Mouse (Mus musculus): Measurements from ENCODE around the gene Rab8a. TPM values are rescaled to one million over a fixed set of nuclear protein-coding genes. Genes with fewer than 3 reads are reported as not detected.

Gene Rab8a
- polyA plus RNA-seq, 1 experiment from 2014 or later = 101 TPM

- no peak overlapping the region for H3K4me3 ChIP-seq (ENCODE audit: low read length)
- peaks cover 5% of the 10 kb centered on the region for H3K36me3 ChIP-seq (ENCODE audit: control insufficient read depth, insufficient read depth)
- H3K4me1 ChIP-seq (ENCODE audit: control insufficient read depth, insufficient read depth, low read length) = peaks cover 22% of the 10 kb centered on the region
- no peak overlapping the region for H3K9ac ChIP-seq (ENCODE audit: low read length)
- no peak overlapping the region for H3K4me2 ChIP-seq (ENCODE audit: low read depth, low read length)
- WGBS = 83% methylated on average over 2 of the region's 2 CpGs
- no peaks in the 10 kb centered on the region for H3K27me3 ChIP-seq (ENCODE audit: control insufficient read depth, insufficient read depth, low read length)
- H3K27ac ChIP-seq (ENCODE audit: low read length) = no peak overlapping the region
- no peak for ATAC-seq (replicated peaks; ENCODE audit: extremely low read depth, insufficient read depth, low FRiP score)
- no peaks in the 10 kb centered on the region for H3K9me3 ChIP-seq (replicated peaks; ENCODE audit: control insufficient read depth, low read length)
Measured at GRCm38 (mm10) chr8:72158096-72158495, 2.9 kb upstream of the Rab8a start.

GRCm38 (mm10) chr8:72158726-72159125, 2.3 kb upstream of the Rab8a start:
- no peak overlapping the region for H3K4me3 ChIP-seq (ENCODE audit: low read length)
- H3K4me2 ChIP-seq (ENCODE audit: low read depth, low read length) = no peak overlapping the region
- ATAC-seq (replicated peaks; ENCODE audit: extremely low read depth, insufficient read depth, low FRiP score) = no peak
- WGBS = 74% methylated on average over 3 of the region's 3 CpGs
- 0 out of 2 replicates have a peak, but pooled peaks cover 2% of the 10 kb centered on the region for H3K36me3 ChIP-seq (ENCODE audit: control insufficient read depth, insufficient read depth)
- H3K9me3 ChIP-seq (replicated peaks; ENCODE audit: control insufficient read depth, low read length) = no peaks in the 10 kb centered on the region
- no peak overlapping the region for H3K27ac ChIP-seq (ENCODE audit: low read length)
- no peaks in the 10 kb centered on the region for H3K27me3 ChIP-seq (ENCODE audit: control insufficient read depth, insufficient read depth, low read length)
- peaks cover 22% of the 10 kb centered on the region for H3K4me1 ChIP-seq (ENCODE audit: control insufficient read depth, insufficient read depth, low read length)
- H3K9ac ChIP-seq (ENCODE audit: low read length) = no peak overlapping the region

GRCm38 (mm10) chr8:72160007-72160406, 993 bp upstream of the Rab8a start:
- H3K27me3 ChIP-seq (ENCODE audit: control insufficient read depth, insufficient read depth, low read length) = no peaks in the 10 kb centered on the region
- WGBS = 61% methylated on average over 3 of the region's 3 CpGs

GRCm38 (mm10) chr8:72162821-72163220, 1.8 kb downstream of the Rab8a start:
- H3K4me1 ChIP-seq (ENCODE audit: control insufficient read depth, insufficient read depth, low read length) = peaks cover 22% of the 10 kb centered on the region
- no peak overlapping the region; the same call in 1 of the 2 replicates for H3K4me3 ChIP-seq (ENCODE audit: low read length)
- no peaks in the 10 kb centered on the region for H3K27me3 ChIP-seq (ENCODE audit: control insufficient read depth, insufficient read depth, low read length)
- no peaks in the 10 kb centered on the region for H3K9me3 ChIP-seq (replicated peaks; ENCODE audit: control insufficient read depth, low read length)
- H3K27ac ChIP-seq (ENCODE audit: low read length) = no peak overlapping the region
- no peak overlapping the region for H3K9ac ChIP-seq (ENCODE audit: low read length)
- ATAC-seq (replicated peaks; ENCODE audit: extremely low read depth, insufficient read depth, low FRiP score) = no peak
- H3K36me3 ChIP-seq (ENCODE audit: control insufficient read depth, insufficient read depth) = peaks cover 9% of the 10 kb centered on the region; the same call in 1 of the 2 replicates
- peak overlapping the region; percentile 95 for H3K4me2 ChIP-seq (ENCODE audit: low read depth, low read length)

More at GRCm38 (mm10) chr8:72160007-72160406, 993 bp upstream of the Rab8a start:
- no peak for ATAC-seq (replicated peaks; ENCODE audit: extremely low read depth, insufficient read depth, low FRiP score)
- H3K9ac ChIP-seq (ENCODE audit: low read length) = peak overlapping the region; percentile 56
- peaks cover 22% of the 10 kb centered on the region for H3K4me1 ChIP-seq (ENCODE audit: control insufficient read depth, insufficient read depth, low read length)
- H3K4me2 ChIP-seq (ENCODE audit: low read depth, low read length) = peak overlapping the region; percentile 66
- H3K36me3 ChIP-seq (ENCODE audit: control insufficient read depth, insufficient read depth) = peaks cover 9% of the 10 kb centered on the region; the same call in 1 of the 2 replicates
- no peaks in the 10 kb centered on the region for H3K9me3 ChIP-seq (replicated peaks; ENCODE audit: control insufficient read depth, low read length)
- peak overlapping the region; percentile 58 for H3K4me3 ChIP-seq (ENCODE audit: low read length)
- H3K27ac ChIP-seq (ENCODE audit: low read length) = no peak overlapping the region

- no peak for ATAC-seq (replicated peaks; ENCODE audit: extremely low read depth, insufficient read depth, low FRiP score)
- no peaks in the 10 kb centered on the region for H3K27me3 ChIP-seq (ENCODE audit: control insufficient read depth, insufficient read depth, low read length)
- no peaks in the 10 kb centered on the region for H3K4me1 ChIP-seq (ENCODE audit: control insufficient read depth, insufficient read depth, low read length)
- no peak overlapping the region for H3K4me3 ChIP-seq (ENCODE audit: low read length)
- whole genome bisulfite sequencing = 82% methylated on average over 3 of the region's 3 CpGs
- H3K27ac ChIP-seq (ENCODE audit: low read length) = no peak overlapping the region
- H3K9ac ChIP-seq (ENCODE audit: low read length) = no peak overlapping the region
- no peaks in the 10 kb centered on the region for H3K9me3 ChIP-seq (replicated peaks; ENCODE audit: control insufficient read depth, low read length)
- peaks cover 59% of the 10 kb centered on the region for H3K36me3 ChIP-seq (ENCODE audit: control insufficient read depth, insufficient read depth)
- H3K4me2 ChIP-seq (ENCODE audit: low read depth, low read length) = no peak overlapping the region
Measured at GRCm38 (mm10) chr8:72169098-72169668, 8.2 kb downstream of the Rab8a start.

GRCm38 (mm10) chr8:72169681-72170249, 8.8 kb downstream of the Rab8a start:
- H3K36me3 ChIP-seq (ENCODE audit: control insufficient read depth, insufficient read depth) = peaks cover 59% of the 10 kb centered on the region
- H3K9me3 ChIP-seq (replicated peaks; ENCODE audit: control insufficient read depth, low read length) = no peaks in the 10 kb centered on the region
- 67% methylated on average over 3 of the region's 3 CpGs for WGBS
- no peaks in the 10 kb centered on the region for H3K27me3 ChIP-seq (ENCODE audit: control insufficient read depth, insufficient read depth, low read length)
- ATAC-seq (replicated peaks; ENCODE audit: extremely low read depth, insufficient read depth, low FRiP score) = no peak
- no peaks in the 10 kb centered on the region for H3K4me1 ChIP-seq (ENCODE audit: control insufficient read depth, insufficient read depth, low read length)
- no peak overlapping the region for H3K27ac ChIP-seq (ENCODE audit: low read length)
- no peak overlapping the region for H3K9ac ChIP-seq (ENCODE audit: low read length)
- no peak overlapping the region for H3K4me3 ChIP-seq (ENCODE audit: low read length)
- H3K4me2 ChIP-seq (ENCODE audit: low read depth, low read length) = no peak overlapping the region

GRCm38 (mm10) chr8:72177346-72177925, 16.4 kb downstream of the Rab8a start:
- ATAC-seq (replicated peaks; ENCODE audit: extremely low read depth, insufficient read depth, low FRiP score) = 0 out of 2 replicates have a peak, but pooled peaks have one; percentile 32
- Histone ChIP-seq H3K36me3 (ENCODE audit: control insufficient read depth, insufficient read depth) (peaks cover 58% of the 10 kb centered on the region), H3K9ac (ENCODE audit: low read length) (no peak overlapping the region), H3K9me3 (replicated peaks; ENCODE audit: control insufficient read depth, low read length) (no peaks in the 10 kb centered on the region), H3K4me1 (ENCODE audit: control insufficient read depth, insufficient read depth, low read length) (no peaks in the 10 kb centered on the region), H3K27ac (ENCODE audit: low read length) (no peak overlapping the region), H3K4me3 (ENCODE audit: low read length) (no peak overlapping the region), H3K4me2 (ENCODE audit: low read depth, low read length) (no peak overlapping the region), H3K27me3 (ENCODE audit: control insufficient read depth, insufficient read depth, low read length) (no peaks in the 10 kb centered on the region)
- WGBS = 60% methylated on average over 5 of the region's 5 CpGs

GRCm38 (mm10) chr8:72183554-72184202, 22.7 kb downstream of the Rab8a start:
- ATAC-seq (replicated peaks; ENCODE audit: extremely low read depth, insufficient read depth, low FRiP score) = no peak
- H3K27me3 ChIP-seq (ENCODE audit: control insufficient read depth, insufficient read depth, low read length) = no peaks in the 10 kb centered on the region
- no peak overlapping the region for H3K9ac ChIP-seq (ENCODE audit: low read length)
- no peaks in the 10 kb centered on the region for H3K9me3 ChIP-seq (replicated peaks; ENCODE audit: control insufficient read depth, low read length)
- WGBS = 80% methylated on average over 2 of the region's 2 CpGs
- no peak overlapping the region for H3K4me2 ChIP-seq (ENCODE audit: low read depth, low read length)
- H3K27ac ChIP-seq (ENCODE audit: low read length) = no peak overlapping the region
- no peaks in the 10 kb centered on the region for H3K4me1 ChIP-seq (ENCODE audit: control insufficient read depth, insufficient read depth, low read length)
- peaks cover 12% of the 10 kb centered on the region for H3K36me3 ChIP-seq (ENCODE audit: control insufficient read depth, insufficient read depth)
- H3K4me3 ChIP-seq (ENCODE audit: low read length) = no peak overlapping the region

- Histone ChIP-seq H3K9me3 (replicated peaks; ENCODE audit: control insufficient read depth, low read length) (no peaks in the 10 kb centered on the region), H3K9ac (ENCODE audit: low read length) (no peak overlapping the region), H3K4me2 (ENCODE audit: low read depth, low read length) (no peak overlapping the region), H3K4me1 (ENCODE audit: control insufficient read depth, insufficient read depth, low read length) (no peaks in the 10 kb centered on the region), H3K4me3 (ENCODE audit: low read length) (no peak overlapping the region), H3K27me3 (ENCODE audit: control insufficient read depth, insufficient read depth, low read length) (no peaks in the 10 kb centered on the region), H3K27ac (ENCODE audit: low read length) (no peak overlapping the region), H3K36me3 (ENCODE audit: control insufficient read depth, insufficient read depth) (no peaks in the 10 kb centered on the region)
- no peak for ATAC-seq (replicated peaks; ENCODE audit: extremely low read depth, insufficient read depth, low FRiP score)
- 79% methylated on average over 2 of the region's 2 CpGs for WGBS
Measured at GRCm38 (mm10) chr8:72187793-72188331, 26.9 kb downstream of the Rab8a start.

Data from heart, embryonic 16.5 days (tissue).